Mouse (Mus musculus): ENCODE measurements around the gene Ptpn6.

DNA sequence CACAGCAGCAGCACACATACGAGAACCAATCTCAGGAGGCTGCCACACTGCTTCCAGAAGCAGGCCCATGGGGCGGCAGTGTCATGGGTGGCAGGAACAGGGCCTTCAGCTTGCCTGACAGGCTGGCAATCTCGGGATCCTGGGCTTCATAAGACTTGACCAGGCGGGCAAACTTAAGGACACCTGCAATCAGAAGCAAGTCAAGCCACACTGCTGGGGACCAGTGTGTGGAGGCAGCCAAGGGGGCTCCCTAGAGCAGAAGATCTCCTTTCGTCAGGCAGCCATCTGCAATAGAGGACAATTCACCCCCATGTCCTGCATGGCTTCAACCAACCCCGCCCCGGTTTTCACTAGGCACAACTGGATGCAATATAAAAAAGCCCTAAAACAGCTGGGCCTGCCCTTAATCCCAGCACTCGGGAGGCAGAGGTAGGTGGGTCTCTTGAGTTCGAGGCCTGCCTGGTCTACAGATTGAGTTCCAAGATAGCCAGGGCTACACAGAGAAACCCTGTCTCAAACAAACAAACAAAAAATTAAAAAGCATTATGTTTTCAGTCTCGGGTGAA is 800 bp upstream of the Ptpn6 start:
- TF ChIP-seq CTCF (IDR thresholded peaks at IDR 0.05): no peak
- TF ChIP-seq EP300 (IDR thresholded peaks at IDR 0.05): no peak

All from lung, postnatal 0 days (tissue).